Mouse (Mus musculus) induced T-regulatory cell, adult 2 months (primary cell): ENCODE measurements around the gene Uqcrq.

Experiments
- DNase-seq: peaks from one replicate; pipeline ENCODE4 v3.0.0-alpha.2; 2012; ENCODE audit warnings: low read depth

The Uqcrq gene

DNA sequence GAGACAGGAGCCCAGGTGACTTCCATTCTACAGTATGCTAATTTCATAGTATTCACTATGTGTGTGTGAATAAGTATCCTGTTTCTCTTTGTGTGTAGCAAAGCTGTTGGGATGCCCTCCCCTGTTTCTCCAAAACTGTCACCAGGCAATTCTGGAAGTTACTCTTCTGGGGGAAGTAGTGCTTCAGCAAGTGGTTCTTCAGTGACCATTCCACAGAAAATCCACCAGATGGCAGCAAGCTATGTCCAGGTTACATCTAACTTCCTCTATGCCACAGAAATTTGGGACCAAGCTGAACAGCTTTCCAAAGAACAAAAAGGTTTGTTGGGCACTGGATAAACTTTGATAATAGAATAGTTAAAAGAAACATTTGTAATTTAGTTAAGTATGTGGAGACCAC, 18.9 kb downstream of the Uqcrq start:
- DNase-seq = peak; percentile 33

DNA sequence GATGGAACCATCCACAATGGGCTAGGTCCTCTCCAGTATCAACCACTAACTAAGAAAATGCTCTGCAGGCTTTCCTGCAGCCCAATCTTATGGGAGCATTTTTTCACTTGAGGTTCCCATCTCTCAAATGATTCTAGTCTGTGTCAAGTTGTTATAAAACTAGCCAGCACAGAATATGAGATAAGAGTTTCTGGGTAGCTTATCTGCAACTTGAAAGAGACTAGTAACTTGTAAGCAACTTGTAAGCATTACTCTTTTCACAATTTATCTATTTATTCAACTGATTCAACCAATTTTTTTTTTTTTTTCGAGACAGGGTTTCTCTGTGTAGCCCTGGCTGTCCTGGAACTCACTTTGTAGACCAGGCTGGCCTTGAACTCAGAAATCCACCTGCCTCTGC, 27.0 kb downstream of the Uqcrq start:
- no peak for DNase-seq

DNA sequence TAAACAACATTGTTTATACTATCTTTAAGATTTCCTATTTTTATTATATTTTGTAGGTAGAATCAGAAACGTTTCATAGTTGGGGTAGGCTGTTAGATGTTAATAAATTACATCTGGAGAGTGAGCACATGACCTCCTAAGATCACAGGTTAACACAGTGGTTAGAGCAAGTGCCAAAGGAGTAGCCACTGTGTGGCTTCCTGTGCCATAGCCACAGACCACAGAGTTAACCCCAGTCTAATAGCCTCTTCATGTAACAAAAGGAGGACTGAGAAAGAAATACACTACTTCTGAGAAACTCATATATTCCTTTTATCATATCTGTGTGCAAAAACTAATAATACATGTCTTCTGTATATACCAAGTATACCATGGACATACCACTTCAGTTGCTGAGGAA, 36.8 kb downstream of the Uqcrq start:
- no peak for DNase-seq

DNA sequence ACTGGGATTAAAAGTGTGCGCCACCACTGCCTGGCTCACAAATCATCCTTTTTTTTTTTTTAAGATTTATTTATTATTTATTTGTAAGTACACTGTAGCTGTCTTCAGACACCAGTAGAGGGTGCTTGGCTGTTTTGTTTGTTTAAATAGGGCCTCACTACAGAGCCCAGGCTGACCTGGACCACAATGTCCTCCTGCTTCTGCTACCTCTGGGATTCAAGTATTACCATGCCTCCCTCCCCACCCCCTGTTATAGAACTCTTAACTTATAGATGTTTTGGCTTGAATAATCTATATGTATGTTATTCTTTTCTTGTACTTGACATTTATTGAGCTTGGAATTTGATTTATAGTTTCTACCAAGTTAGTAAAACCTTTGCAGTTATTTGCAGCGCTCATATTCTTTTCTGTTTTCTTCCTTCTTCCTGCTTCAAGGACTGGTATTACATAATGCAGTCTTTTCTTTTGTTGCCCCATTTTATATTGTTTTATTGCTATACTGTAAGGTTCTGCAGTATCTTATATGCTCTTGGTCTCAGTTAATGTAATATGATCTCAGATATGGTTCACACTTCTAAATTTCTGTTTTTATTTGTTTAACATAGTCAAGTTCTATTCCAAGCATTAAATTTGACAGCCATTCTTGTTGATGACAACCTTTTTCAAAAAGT, 46.7 kb downstream of the Uqcrq start:
- no peak for DNase-seq

DNA sequence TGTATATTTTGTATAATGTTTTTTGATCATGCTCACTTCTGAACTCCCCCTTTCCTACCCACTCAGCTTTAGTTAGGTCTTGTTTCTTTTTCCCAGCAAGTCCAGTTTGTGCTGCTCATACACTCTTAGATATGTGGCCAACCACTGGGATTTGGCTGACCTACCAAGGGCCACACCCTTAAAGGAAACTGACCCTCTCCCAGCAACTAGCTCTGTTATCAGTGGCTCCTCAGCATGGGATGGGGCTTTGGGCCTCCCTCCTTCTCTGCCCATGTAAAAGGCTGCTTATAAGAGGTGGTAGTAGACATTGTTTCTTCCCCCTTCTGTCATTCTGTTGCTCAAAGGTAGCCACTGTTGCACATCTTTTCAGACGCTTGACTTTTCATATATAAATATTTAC, 51.7 kb downstream of the Uqcrq start:
- DNase-seq = no peak
